Mouse (Mus musculus): ENCODE results near the gene Gm6904.
"Not testable (repeated sequence)": the region's sequence is repeated elsewhere in the genome, so short reads cannot be mapped to it uniquely, and the experiment has no call there.

Gene Gm6904

DNA sequence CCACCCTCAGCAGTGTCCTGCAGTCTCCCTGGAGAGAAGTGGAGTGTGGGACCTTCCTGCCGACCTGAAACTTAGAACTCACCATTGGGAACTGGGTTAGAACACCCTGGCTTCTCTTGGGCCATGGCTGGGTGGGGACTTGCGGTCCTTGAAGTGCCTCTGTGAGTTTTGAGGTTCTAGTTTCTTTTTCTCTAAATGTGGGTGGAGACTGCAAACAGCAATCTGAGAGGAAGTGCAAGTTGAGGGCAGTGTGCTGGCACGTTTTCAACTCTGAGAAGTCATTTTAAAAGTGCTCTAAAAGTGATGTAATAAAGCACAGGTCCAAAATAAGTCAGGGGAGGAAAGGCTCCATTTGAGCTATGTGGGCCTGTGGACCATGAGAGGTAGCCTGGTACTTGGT lies at the start of gene Gm6904:
TSS of gene Gm6904 (minus strand) at position 161 of the 400 bp plus-strand sequence.
- DNase-seq (ENCODE audit: extremely low read depth, insufficient read length, low spot score): peak; percentile 3

DNA sequence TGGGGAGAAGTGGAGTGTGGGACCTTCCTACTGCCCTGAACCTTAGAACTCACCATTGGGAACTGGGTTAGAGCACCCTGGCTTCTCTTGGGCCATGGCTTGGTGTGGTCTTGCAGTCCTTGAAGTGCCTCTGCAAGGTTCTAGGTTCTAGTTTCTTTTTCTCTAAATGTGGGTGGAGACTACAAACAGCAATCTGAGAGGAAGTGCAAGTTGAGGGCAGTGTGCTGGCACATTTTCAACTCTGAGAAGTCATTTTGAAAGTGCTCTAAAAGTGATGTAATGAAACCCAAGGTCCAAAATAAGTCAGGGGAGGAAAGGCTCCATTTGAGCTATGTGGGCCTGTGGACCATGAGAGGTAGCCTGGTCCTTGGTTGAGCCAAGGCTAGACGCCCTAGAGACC lies 37.4 kb upstream of the Gm6904 start, which contains the start of gene Phf11a:
TSS of gene Phf11a (minus strand) at position 132 of the 400 bp plus-strand sequence.
- not testable (repeated sequence) for DNase-seq (ENCODE audit: extremely low read depth, insufficient read length, low spot score)

DNA sequence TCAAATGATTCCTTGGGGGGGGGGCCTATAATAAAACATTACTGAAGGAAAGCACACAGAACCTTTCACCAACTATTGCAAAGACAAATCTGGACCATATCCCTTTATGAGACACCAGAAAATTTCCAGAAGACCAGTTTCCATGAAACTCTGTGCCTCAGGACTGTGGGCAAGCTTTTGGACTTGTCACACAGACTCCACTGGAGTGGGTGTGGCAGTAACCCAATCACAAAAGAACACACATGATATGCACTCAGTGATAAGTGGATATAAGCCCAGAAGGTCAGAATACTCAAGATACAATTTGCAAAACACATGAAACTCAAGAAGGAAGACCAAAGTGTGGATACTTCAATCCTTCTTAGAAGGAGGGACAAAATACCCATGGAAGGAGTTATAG lies 31.8 kb upstream of the Gm6904 start:
- DNase-seq (ENCODE audit: extremely low read depth, insufficient read length, low spot score): not testable (repeated sequence)

DNA sequence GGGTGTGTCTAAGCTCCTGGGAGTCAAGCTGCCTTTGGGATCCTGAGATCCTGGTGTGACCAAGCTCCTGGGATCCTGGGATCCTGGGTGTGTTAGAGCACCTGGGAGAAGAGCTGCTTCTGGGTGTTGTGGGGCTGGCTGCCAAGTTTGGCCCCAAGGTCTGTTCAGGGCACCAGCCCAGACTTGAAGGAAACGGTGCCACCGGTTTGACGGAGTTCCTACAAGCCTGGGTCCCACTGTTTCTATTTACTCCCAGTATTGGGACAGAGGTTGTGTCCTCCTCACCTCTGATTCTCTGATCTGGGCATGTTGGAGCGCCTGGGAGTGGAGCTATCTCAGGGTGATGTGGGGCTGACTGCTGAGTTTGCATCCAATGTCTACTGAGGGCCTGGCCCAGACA lies 14.9 kb upstream of the Gm6904 start:
- not testable (repeated sequence) for DNase-seq (ENCODE audit: extremely low read depth, insufficient read length, low spot score)

DNA sequence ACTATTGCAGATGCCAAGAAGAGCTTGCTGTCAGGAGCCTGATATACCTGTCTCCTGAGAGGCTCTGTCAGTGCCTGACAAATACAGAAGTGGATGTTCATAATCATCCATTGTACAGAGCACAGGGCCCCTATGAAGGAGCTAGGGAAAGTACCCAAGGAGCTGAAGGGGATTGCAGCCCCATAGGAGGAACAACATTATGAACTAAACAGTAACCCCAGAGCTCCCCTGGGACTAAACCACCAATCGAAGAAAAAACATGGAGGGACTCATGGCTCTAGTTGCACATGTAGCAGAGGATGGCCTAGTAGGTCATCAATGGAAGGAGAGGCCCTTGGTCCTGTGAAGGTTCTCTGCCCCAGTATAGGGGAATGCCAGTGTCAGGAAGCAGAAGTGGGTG lies 4.2 kb downstream of the Gm6904 start:
- not testable (repeated sequence) for DNase-seq (ENCODE audit: extremely low read depth, insufficient read length, low spot score)

DNA sequence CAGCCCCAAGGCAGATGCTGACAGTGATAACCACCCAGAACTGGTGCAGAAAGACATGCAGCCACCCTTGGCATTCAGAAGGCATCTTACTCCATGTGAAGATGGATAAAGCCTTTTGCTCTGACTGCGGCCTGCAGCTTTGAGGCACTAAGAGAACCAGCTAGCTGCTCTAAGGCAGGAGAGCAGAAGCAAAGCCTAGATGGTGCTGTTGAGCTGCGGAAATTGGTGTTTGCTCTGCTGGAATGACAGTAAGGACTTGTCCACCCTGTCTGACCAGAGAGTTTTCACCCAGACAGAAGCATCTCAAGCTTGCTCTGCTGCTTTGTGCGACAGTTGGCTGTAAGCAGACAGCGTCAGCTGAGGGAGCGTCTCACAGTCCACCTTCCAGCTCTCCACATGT lies 9.7 kb downstream of the Gm6904 start:
- not testable (repeated sequence) for DNase-seq (ENCODE audit: extremely low read depth, insufficient read length, low spot score)

DNA sequence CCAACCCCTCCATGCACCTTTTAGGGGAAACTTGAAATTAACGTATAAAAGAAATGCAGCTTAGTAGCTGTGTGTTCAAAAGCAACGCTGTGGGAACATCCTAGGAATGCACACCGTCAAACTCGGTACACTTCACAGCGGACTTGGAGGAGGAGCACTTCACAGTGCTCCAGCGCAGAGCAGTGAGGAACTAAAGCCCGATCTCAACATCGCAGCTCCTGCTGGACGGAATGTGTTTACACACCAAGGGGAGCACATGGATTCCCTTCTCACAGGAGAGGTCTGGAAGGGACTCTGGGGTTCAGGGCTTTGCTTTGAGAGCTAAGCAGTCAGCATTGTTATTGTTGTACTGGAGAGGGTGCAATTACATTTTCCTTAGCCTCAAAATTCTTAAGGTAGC lies 26.4 kb downstream of the Gm6904 start:
- no peak for DNase-seq (ENCODE audit: extremely low read depth, insufficient read length, low spot score)

DNA sequence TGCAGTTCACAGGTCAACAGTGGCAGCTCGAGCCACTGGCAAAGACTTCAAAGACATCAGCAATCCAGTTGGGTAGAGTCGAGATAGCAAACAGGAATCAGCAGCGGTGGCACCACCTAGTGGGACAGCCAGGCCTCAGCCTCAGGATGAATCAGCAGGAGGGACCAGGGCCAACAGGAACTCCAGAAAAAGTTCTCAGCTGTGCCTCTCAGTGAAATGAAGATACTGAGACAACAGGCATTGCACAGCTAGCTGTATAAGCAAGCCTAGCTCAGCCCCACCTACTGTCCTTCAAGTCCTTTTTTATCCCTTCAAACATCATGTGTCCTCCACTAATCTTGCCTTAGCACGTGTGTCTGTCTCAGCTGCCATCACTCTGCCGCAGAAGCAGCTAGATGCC lies 28.0 kb downstream of the Gm6904 start:
- no peak for DNase-seq (ENCODE audit: extremely low read depth, insufficient read length, low spot score)

DNA sequence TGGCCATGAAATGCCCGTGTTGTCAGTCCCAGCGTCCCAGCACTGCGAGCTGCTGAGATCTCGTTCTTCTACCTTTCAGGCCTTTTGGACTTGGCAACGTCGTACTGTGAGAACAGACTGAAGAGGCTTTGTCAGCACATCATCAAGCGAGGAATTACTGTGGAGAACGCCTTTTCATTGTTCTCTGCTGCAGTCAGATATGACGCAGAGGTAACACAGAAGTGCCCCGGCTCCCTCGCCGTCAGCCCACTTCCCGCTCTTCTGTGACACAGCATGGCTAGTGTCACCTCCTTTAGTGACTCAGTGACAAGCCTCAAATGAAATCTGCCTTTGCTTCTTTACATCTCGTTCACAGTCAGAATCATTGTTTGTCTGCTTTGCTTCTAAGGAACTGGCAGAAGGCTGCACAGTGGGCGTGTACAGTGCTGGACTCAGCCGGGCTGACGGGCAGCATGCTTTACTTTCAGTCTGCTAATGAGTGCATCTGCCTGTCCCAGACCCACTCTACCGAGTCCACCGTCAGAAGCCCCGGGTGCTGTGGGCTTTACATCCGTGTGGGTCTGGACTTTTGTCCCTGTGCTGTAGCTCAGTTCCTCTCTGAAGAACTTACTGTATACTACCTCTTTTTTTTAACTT lies 29.6 kb downstream of the Gm6904 start:
- no peak for DNase-seq (ENCODE audit: extremely low read depth, insufficient read length, low spot score)

DNA sequence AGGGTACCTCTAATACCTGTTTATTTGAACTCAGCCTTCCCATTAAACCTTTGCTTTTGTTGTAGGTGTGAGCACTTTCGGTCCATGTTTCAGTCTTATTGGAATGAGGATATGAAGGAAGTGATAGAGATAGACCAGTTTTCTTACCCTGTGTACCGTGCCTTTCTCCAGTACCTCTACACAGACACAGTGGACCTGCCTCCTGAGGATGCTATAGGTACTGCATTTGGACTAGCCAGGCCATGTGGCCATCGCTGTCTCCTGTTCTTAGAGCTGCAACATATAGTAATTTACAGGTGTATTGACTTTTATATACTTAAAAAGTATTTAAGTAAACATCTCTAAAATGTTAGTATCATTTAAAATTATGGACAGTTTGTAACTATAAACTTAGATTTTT lies 30.2 kb downstream of the Gm6904 start:
- no peak for DNase-seq (ENCODE audit: extremely low read depth, insufficient read length, low spot score)

DNA sequence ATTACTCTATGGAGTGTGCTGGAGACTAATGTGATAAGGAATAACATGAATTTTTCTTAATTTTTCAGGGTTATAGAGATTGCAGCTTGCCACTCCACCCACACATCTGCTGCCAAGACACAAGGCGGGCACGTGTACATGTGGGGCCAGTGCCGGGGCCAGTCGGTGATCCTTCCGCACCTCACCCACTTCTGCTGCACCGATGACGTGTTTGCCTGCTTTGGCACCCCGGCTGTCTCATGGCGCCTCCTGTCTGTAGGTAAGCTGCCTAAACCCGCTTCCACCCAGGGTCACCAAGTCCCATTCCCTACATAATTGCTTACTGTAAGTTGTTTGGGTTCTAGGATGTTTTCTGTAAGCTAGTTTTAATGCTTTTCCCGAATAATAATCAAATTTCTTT lies 33.8 kb downstream of the Gm6904 start:
- DNase-seq (ENCODE audit: extremely low read depth, insufficient read length, low spot score): no peak

DNA sequence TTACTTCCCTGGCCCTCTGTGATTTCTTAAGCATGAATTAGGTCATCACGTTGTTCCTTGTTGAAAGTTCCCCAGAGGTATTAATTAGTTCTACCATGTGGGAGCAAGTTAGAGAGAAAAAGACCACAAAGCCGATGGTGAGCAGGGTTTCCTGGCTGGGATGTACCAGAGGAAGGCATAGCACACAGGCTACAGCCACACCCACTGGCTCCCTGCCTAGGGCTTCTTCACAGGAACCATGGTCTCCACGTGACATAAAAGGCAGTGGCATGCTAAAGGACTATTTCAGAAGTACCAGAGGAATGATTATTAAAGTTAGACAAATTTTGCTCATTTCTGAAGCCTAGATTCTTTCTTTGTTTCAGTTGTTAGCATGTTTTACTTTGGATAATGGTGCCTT lies 40.8 kb downstream of the Gm6904 start:
- no peak for DNase-seq (ENCODE audit: extremely low read depth, insufficient read length, low spot score)

DNA sequence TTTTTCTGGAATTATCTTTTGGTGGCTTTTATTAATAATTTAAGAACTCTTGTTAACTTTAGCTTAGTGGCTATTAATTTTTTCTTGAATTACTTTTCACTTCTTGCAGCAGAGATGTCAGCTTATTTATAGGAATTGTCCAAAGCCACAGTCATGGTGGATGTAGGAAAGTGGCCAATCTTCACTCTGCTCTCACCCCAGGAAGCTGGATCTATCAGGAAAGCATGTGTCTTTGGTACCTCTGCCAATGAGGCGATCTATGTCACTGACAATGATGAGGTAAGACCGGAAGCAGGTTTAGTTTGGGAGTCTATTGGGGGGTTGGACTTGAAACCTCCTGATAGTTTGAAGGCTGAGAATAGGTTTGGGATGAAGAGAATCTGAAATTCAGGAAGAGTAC lies 50.2 kb downstream of the Gm6904 start:
- no peak for DNase-seq (ENCODE audit: extremely low read depth, insufficient read length, low spot score)

DNA sequence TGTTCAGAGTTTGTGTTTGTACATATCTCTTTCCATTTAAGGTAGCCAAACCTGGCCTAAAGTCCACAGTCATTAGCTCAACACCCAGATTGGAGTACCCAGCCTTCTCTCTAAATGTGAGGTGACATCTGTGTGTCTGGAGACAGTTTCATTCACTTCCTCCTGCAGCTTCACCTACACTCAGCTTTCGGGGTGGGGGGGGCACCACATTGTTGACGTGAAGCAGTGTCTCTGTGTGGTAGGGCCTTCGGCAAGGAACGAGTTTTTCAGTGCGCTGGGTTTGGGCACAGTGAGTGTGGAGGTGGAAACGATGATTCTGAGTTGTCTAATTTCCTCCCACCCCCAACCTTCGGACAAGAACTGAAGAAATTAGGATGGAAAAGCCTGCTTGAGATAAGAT lies 51.0 kb downstream of the Gm6904 start:
- no peak for DNase-seq (ENCODE audit: extremely low read depth, insufficient read length, low spot score)

DNA sequence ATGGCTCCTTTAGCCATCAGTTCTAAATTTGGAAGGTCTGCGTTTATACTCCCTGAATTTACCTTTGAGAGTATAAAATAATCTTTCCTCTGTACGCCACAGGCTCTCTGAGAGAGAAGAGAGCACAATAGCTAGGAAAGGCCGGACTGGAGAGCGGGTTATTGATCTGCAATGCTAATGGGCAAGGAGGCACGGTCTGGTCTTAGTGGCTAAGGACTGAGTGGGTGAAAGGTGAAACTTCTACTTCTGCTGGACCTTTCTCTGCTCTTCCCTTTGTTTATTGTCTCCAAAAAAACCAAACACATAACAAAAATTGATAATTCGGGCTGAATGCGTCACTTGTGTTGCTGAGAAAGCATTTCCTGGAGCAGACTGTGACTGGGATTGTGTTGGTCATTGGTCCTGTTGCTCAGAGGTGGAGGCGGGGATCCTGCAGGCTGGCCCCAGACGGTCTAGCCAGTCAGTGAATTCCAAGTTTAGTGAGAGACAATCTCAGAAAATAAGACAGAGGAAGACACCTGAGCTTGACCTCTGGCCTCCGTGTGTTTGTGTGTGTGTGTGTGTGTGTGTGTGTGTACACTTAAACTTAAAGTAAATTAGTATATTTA lies 53.9 kb downstream of the Gm6904 start:
- DNase-seq (ENCODE audit: extremely low read depth, insufficient read length, low spot score): no peak

DNA sequence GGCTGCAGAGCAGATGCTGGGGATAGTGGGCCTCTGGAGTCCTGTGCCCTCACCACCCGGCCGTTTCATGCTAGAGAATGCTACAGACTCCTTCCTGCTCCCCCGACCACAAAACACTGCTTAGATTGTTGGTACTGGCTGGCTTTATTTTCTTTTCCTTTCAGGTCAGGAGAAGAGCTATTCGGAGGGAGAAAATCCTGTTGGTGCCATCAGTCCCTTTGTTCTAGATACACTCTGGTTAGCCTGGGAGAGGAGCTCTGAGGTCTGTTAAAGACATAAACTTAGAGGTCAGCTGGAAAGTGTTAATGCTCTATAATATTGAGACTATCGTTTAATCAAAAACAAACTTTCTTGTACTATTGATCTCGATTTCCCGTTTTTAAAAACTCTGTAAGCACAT lies 54.6 kb downstream of the Gm6904 start:
- no peak for DNase-seq (ENCODE audit: extremely low read depth, insufficient read length, low spot score)

DNA sequence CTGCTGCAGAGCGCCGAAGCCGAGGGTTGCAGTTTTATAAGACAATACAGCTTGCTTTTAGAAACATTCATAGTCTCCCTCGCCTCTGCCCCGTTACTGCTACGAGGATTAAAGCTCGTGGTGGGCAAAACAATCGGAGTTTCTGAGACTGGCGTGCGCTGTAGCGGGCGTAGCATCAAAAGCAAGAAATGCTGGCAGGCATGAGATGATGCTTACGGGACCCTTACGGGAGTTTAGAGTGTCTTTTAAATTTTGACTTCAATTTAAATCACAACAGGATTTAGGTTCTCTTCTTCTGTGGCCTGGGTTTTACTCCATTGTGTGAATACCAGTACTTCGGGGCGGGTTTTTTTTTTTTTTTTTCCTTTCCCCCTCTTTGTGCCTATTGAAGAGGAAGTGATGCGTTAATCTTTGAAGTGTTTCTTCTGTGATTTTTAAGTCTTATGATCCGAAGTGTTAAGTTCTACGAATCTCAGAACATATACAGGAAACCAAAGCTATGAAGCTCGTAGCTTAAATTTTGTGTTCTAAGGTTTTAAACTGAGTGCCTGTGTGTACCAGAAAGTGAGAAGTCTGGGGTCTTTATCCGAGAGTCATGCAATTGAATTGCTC lies 58.3 kb downstream of the Gm6904 start:
- DNase-seq (ENCODE audit: extremely low read depth, insufficient read length, low spot score): no peak

DNA sequence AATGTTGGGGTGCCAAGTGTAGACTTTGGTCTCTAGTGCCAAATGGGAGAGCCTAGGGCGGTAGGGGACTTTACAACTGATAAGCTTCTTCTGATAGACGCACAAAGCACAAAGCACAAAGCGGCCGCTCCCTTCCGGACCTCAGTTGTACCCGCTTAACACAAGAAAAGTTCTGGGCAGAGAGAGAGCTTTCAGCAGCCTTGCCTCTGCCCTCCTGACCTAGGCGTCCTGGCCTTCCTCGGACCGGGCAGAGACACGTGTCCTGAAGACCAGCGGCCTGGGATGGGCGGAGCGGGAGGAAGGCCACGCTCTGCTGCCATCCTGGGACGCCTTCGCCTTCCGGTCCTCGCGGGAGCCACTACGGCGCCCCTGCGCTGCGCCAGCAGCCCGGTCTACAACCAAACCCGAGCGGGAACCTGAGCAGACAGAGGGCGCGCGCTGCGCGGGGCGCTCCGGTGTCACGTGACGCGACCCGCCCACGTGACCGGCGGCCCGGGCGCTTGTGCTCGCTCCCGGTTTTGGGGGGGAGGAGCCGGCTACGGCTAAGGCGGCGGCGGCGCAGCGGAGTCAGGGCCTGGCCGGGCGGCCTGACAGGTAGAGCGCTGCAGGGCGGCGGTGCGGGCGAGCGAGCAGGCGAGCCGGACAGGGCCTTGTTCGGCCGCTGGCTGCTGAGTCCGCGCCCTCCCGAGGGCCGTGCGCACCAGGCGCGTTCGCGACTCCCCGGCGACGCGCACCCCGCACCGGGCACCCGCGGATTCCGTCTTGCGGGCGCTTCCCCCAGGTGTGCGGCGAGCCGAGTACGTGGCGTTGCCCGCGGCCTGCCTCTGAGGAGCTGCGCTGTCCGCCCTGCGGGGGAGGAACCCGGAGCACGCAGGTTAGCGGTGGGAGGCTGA lies 59.1 kb downstream of the Gm6904 start, which contains the start of gene Rcbtb1:
TSS of gene Rcbtb1 (plus strand) at position 499 of the 893 bp plus-strand sequence.
- DNase-seq (ENCODE audit: extremely low read depth, insufficient read length, low spot score): peak; percentile 97
